Mouse (Mus musculus): ENCODE data around the gene Car5b.

GRCm38 (mm10) chrX:164042069-164042468, 14.3 kb upstream of the Car5b start:
- no peak for TF ChIP-seq CTCF (IDR thresholded peaks at IDR 0.05; ENCODE audit: control insufficient read depth, insufficient read depth, low read length)
- TF ChIP-seq POLR2A (IDR thresholded peaks at IDR 0.05; ENCODE audit: borderline replicate concordance, control insufficient read depth, low read depth, low read length): no peak

Measured in bone marrow, adult 2 months (tissue).